Mouse (Mus musculus) erythroblast, embryonic 14.5 days (primary cell): ENCODE results near the gene Inpp4b. TPM values are rescaled to one million over a fixed set of nuclear protein-coding genes. Genes with fewer than 3 reads are reported as not detected.

ENCODE experiments used
- H3K27me3 ChIP-seq: 2 replicates; pipeline ENCODE4 v1.6.1; 2012; ENCODE audit warnings: inconsistent platforms; ENCODE audit not compliant: control insufficient read depth
- H3K36me3 ChIP-seq: 2 replicates; pipeline ENCODE4 v1.6.1; 2012; ENCODE audit warnings: mild to moderate bottlenecking, inconsistent platforms; ENCODE audit not compliant: control insufficient read depth
- H3K4me1 ChIP-seq: 2 replicates; pipeline ENCODE4 v1.6.1; 2012; ENCODE audit warnings: inconsistent platforms; ENCODE audit not compliant: control insufficient read depth
- H3K4me3 ChIP-seq: replicated peaks from 2 replicates; pipeline ENCODE3; 2012; ENCODE audit warnings: moderate library complexity, mild to moderate bottlenecking, inconsistent platforms
- H3K9me3 ChIP-seq: 2 replicates; pipeline ENCODE4 v1.6.1; 2012; ENCODE audit warnings: low read length, inconsistent platforms, mixed read lengths; ENCODE audit not compliant: control insufficient read depth
- GATA1 ChIP-seq: IDR thresholded peaks from 2 replicates; pipeline ENCODE4 v1.6.1; 2012; ENCODE audit warnings: low read length, inconsistent platforms, mixed read lengths
- TAL1 ChIP-seq: IDR thresholded peaks from 3 replicates; pipeline ENCODE4 v1.6.1; 2012; ENCODE audit warnings: low read length, inconsistent platforms, mixed read lengths
- polyA plus RNA-seq: library from polyadenylated mRNA; stranded (reverse); fragments of >175 nt; gene quantifications from 2 replicates; pipeline ENCODE4 v1.2.3, GENCODE M21; 2012

Gene Inpp4b
- polyA plus RNA-seq, 1 experiment, result not detected

- Histone ChIP-seq H3K4me3 (no peak overlapping the region), H3K36me3 (no peaks in the 10 kb centered on the region), H3K4me1 (no peaks in the 10 kb centered on the region), H3K27me3 (no peaks in the 10 kb centered on the region), H3K9me3 (no peaks in the 10 kb centered on the region)
- TF ChIP-seq GATA1 (no peak), TAL1 (no peak)
Observed at GRCm38 (mm10) chr8:81847929-81848328, 505.6 kb downstream of the Inpp4b start.

- Histone ChIP-seq H3K9me3 (no peaks in the 10 kb centered on the region), H3K4me1 (no peaks in the 10 kb centered on the region), H3K27me3 (no peaks in the 10 kb centered on the region), H3K4me3 (no peak overlapping the region), H3K36me3 (no peaks in the 10 kb centered on the region)
- TF ChIP-seq TAL1 (no peak), GATA1 (no peak)
Observed at GRCm38 (mm10) chr8:81849976-81850375, 507.6 kb downstream of the Inpp4b start.

GRCm38 (mm10) chr8:81853184-81853583, 510.8 kb downstream of the Inpp4b start:
- TF ChIP-seq GATA1 (no peak), TAL1 (no peak)
- Histone ChIP-seq H3K4me1 (no peaks in the 10 kb centered on the region), H3K36me3 (no peaks in the 10 kb centered on the region)

GRCm38 (mm10) chr8:81854543-81854942, 512.2 kb downstream of the Inpp4b start:
- H3K4me3 ChIP-seq, result no peak overlapping the region
- TF ChIP-seq GATA1 (no peak), TAL1 (no peak)
- no peaks in the 10 kb centered on the region for H3K9me3 ChIP-seq
- H3K4me1 ChIP-seq, result no peaks in the 10 kb centered on the region
- H3K27me3 ChIP-seq, result no peaks in the 10 kb centered on the region
- no peaks in the 10 kb centered on the region for H3K36me3 ChIP-seq

More at GRCm38 (mm10) chr8:81853184-81853583, 510.8 kb downstream of the Inpp4b start:
- H3K4me3 ChIP-seq, result no peak overlapping the region
- no peaks in the 10 kb centered on the region for H3K27me3 ChIP-seq
- H3K9me3 ChIP-seq, result no peaks in the 10 kb centered on the region

- no peaks in the 10 kb centered on the region for H3K36me3 ChIP-seq
- TF ChIP-seq GATA1 (no peak), TAL1 (no peak)
- no peaks in the 10 kb centered on the region for H3K27me3 ChIP-seq
- H3K9me3 ChIP-seq, result no peaks in the 10 kb centered on the region
- H3K4me3 ChIP-seq, result no peak overlapping the region
- H3K4me1 ChIP-seq, result no peaks in the 10 kb centered on the region
Observed at GRCm38 (mm10) chr8:81855009-81855408, 512.7 kb downstream of the Inpp4b start.

- Histone ChIP-seq H3K36me3 (no peaks in the 10 kb centered on the region), H3K27me3 (no peaks in the 10 kb centered on the region), H3K4me3 (no peak overlapping the region), H3K9me3 (no peaks in the 10 kb centered on the region), H3K4me1 (no peaks in the 10 kb centered on the region)
- no peak for TF ChIP-seq TAL1
- no peak for TF ChIP-seq GATA1
Observed at GRCm38 (mm10) chr8:81856120-81856519, 513.8 kb downstream of the Inpp4b start.

- no peaks in the 10 kb centered on the region for H3K4me1 ChIP-seq
- H3K9me3 ChIP-seq, result no peaks in the 10 kb centered on the region
- H3K27me3 ChIP-seq, result no peaks in the 10 kb centered on the region
- H3K4me3 ChIP-seq, result no peak overlapping the region
- H3K36me3 ChIP-seq, result no peaks in the 10 kb centered on the region
- no peak for TF ChIP-seq TAL1
- TF ChIP-seq GATA1, result no peak
Observed at GRCm38 (mm10) chr8:81856608-81857007, 514.3 kb downstream of the Inpp4b start.

- Histone ChIP-seq H3K4me1 (no peaks in the 10 kb centered on the region), H3K36me3 (no peaks in the 10 kb centered on the region), H3K9me3 (no peaks in the 10 kb centered on the region), H3K27me3 (no peaks in the 10 kb centered on the region), H3K4me3 (no peak overlapping the region)
- no peak for TF ChIP-seq GATA1
- TF ChIP-seq TAL1, result no peak
Observed at GRCm38 (mm10) chr8:81858393-81858792, 516.0 kb downstream of the Inpp4b start.

- Histone ChIP-seq H3K36me3 (no peaks in the 10 kb centered on the region), H3K27me3 (no peaks in the 10 kb centered on the region), H3K9me3 (no peaks in the 10 kb centered on the region), H3K4me3 (no peak overlapping the region), H3K4me1 (no peaks in the 10 kb centered on the region)
- no peak for TF ChIP-seq GATA1
- no peak for TF ChIP-seq TAL1
Observed at GRCm38 (mm10) chr8:81859805-81860204, 517.4 kb downstream of the Inpp4b start.

- Histone ChIP-seq H3K36me3 (no peaks in the 10 kb centered on the region), H3K9me3 (no peaks in the 10 kb centered on the region), H3K4me1 (no peaks in the 10 kb centered on the region), H3K27me3 (no peaks in the 10 kb centered on the region), H3K4me3 (no peak overlapping the region)
- TF ChIP-seq GATA1, result no peak
- no peak for TF ChIP-seq TAL1
Observed at GRCm38 (mm10) chr8:81861311-81861710, 519.0 kb downstream of the Inpp4b start.
